Mouse (Mus musculus) liver (tissue): ENCODE data around the gene Dusp10.

Experiments
- DNase-seq: peaks from one replicate; pipeline ENCODE4 v3.0.0-alpha.2; 2020; ENCODE audit warnings: mixed read lengths

The Dusp10 gene

DNA sequence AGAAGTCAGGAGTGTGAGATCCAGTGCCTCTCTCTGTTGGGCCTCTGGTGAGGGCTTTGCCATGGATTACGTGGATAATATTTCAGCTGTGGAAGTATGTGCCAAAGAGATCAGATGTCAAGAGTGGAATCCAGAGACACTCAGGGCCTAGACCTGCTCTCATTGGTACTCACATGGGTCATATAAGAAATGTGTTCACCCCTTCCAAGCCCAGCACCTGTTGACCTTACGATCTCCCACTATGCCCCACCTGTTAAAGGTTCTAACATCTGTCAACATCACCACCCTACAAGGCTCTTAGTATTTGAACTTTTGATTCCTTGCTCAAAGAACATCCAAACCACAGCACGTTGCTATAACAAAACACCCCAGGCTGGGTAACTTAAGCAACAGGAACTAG lies 46.7 kb downstream of the Dusp10 start:
- no peak for DNase-seq

- no peak for DNase-seq
Observed at GRCm38 (mm10) chr1:184060381-184060780, 47.3 kb downstream of the Dusp10 start.

DNA sequence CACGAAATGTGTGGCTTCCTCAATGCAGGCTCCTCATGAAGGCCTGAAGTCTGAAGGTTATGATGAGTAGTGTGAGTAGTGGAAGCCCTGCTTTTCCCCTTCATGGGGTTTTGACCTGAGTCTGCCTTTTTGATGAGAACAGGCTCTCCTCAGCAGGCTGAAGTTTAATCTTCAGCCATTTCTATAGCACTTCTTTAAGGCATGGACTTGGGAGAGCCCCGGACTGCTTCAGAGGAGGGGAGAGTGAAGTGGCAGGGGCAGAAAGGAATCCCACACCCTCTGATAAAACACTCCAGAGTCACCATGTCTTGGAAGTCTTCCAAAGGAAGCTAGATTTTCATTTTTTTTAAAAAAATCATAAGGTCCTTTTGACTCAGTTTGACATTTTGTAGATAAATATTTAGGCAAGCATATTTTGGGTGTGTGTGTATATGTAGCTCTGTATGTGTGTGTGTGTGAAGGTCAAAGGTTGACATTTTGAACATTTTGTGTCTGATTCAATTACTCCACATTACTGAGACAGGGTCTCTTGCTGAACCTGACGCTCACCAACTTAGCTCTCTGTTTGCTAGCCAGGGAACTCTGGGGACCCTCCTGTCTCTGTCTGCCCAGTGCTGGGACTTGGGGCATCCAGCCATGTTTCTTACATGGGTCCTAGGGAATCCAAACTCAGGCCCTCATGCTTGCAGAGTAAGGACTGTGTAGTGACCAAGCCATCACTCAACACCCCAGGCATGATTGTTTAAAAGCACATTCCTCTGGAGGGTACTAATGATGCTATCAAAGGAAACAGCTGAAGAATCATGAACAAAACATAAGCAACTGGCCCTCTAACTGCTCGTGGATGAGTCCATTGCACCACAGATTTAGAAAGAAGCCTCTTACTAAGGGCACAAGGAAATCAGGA lies 48.0 kb downstream of the Dusp10 start:
- no peak for DNase-seq

DNA sequence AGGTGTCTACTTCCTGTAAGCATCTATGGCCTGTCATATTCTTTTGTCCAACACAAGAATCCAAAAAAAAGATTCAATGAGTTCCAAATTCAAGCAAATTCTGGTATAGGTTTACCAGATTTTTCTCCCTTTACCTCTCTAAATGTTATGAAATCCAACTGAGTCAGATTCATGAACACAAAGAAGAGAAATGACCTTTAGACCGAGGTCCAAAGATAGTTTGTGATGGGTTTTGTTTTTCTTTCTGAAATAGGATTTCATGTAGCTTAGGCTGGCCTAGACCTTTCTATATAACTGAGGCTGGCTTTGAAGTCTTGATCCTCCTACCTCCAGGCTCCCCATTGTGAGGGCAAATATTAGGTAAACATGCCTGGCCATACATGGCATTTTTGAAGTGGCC lies 48.8 kb downstream of the Dusp10 start:
- DNase-seq = no peak

DNA sequence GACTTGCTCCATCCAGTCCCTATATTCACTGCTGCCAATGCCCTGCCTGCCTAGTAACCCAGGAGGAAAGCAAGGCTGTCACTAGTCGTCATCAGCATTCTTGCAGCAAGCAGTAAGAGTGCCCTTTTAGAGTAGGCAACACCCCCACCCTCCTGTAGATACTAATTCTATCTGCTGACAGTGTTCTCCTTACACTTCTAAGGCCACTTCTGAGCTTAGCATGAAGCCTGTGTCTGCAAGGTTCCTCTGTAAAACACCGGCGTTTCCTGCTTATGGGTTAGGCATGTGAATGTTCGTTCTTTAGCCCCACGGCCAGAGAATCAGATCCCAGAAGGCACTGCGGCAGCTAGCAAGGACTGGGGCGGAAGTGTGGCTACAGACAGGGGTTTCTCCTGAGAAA lies 51.2 kb downstream of the Dusp10 start:
- DNase-seq = no peak

GRCm38 (mm10) chr1:184065589-184066361 lies 52.7 kb downstream of the Dusp10 start:
- no peak for DNase-seq

- no peak for DNase-seq
Observed at GRCm38 (mm10) chr1:184066460-184067287, 53.6 kb downstream of the Dusp10 start.

GRCm38 (mm10) chr1:184067704-184068558 lies 54.8 kb downstream of the Dusp10 start:
- DNase-seq = no peak

DNA sequence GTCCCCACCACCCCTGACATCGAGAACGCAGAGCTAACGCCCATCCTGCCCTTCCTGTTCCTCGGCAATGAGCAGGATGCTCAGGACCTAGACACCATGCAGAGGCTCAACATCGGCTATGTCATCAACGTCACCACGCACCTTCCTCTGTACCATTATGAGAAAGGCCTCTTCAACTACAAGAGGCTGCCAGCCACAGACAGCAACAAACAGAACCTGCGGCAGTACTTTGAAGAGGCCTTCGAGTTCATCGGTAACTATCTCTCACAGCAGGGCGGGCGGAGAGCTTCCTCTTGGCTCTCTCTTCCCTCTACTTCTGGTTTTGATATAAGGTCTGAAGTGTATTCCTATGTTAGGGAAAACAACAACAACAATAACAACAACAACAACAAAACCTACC lies 55.9 kb downstream of the Dusp10 start:
- no peak for DNase-seq

GRCm38 (mm10) chr1:184076065-184076464 lies 63.0 kb downstream of the Dusp10 start:
- no peak for DNase-seq

DNA sequence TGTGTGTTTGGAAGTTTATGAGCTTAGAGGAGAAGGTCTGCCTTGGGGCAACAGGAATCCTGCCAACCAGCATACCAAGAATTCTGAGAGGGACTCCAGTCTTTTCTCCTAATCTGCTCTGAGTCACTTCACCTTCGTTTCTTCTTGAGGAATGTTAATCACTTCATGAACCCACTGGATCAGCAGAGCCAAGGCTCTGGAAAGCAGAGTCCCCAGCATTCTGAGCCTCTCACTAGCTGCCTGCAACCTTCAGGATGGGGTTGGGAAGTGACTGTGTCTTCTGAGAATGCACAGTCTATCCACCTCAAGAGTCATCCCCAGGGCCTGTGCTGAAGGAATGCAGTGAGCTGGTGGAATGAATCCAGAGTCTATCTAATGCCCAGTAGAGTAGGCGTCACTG lies 63.7 kb downstream of the Dusp10 start:
- no peak for DNase-seq

DNA sequence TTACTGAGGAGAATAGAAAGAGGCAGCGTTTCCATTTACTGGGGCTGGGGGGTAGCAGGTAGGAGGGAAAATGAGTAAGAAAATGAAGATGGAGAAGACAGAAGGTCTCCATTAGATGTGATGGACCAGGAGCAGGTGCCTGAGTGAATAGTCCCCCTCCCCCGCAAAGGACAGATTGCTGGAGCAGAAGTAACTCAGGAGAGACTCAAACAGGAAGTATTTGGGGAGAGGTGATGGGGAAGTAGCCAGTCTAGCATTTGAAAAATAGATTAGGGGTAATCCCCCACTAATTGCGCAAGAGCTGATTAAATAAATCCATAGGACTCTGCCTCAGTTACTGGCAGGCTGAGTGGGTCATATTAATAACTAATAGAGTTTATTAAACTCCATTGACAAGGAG lies 66.2 kb downstream of the Dusp10 start:
- no peak for DNase-seq

GRCm38 (mm10) chr1:184082661-184083060 lies 69.6 kb downstream of the Dusp10 start:
- no peak for DNase-seq

DNA sequence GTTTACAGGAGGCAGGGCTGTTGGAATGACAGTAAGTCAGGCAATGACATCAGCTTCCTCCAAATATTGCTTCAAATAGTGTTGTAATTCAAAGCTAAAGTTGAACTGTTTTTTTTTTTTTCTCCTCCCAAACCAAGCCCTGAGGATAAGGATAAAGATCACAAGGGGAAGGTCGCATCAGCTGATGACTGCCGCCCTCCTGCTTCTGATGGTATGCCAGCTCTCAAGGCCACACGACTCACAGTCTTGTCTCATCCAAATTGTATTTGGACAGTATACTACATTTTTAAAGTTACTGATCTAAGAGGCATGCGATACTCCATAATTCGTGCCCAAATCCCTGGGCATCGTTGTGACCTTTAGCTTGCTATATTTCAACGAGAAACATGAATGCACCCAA lies 70.1 kb downstream of the Dusp10 start:
- no peak for DNase-seq

GRCm38 (mm10) chr1:184084961-184085360 lies 71.9 kb downstream of the Dusp10 start:
- DNase-seq = no peak

DNA sequence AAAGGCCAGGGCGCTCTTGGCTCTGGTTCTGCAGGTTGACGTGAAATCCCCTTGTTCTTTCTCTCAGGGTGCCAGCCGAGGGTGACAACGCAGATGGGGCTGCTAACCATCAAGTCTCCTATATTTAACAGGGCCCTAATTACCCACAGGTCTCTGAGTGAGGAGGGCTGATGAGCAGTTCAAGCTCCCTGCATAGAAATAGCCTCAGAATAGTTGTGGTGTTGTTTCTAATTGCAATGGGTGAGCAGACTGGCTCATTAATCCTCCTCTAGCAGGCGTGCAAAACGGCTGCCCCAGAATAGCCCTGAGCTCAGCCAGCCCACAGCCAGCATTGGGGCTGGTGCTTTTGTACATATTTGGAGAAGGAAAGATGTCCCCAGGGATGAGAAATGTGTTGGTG lies 77.4 kb downstream of the Dusp10 start:
- no peak for DNase-seq

DNA sequence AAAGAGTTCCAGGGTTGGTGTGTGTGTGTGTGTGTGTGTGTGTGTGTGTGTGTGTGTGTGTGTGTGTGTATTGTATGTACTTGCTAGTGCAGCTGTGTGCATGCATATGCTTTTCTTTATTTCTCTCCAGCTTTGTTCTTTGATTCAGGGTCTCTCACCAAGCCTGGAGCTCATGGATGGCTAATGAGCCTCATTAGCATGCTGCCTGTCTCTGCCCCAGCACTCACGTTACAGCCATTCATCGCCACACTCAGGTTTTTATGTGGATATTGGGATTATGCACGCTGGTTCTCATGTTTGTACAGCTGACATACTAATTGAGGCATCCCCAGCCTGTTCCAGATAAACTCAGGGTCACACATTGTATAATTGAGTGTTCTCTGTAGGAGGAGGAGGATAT lies 81.8 kb downstream of the Dusp10 start:
- DNase-seq = no peak

- no peak for DNase-seq
Observed at GRCm38 (mm10) chr1:184100414-184100813, 87.3 kb downstream of the Dusp10 start.

DNA sequence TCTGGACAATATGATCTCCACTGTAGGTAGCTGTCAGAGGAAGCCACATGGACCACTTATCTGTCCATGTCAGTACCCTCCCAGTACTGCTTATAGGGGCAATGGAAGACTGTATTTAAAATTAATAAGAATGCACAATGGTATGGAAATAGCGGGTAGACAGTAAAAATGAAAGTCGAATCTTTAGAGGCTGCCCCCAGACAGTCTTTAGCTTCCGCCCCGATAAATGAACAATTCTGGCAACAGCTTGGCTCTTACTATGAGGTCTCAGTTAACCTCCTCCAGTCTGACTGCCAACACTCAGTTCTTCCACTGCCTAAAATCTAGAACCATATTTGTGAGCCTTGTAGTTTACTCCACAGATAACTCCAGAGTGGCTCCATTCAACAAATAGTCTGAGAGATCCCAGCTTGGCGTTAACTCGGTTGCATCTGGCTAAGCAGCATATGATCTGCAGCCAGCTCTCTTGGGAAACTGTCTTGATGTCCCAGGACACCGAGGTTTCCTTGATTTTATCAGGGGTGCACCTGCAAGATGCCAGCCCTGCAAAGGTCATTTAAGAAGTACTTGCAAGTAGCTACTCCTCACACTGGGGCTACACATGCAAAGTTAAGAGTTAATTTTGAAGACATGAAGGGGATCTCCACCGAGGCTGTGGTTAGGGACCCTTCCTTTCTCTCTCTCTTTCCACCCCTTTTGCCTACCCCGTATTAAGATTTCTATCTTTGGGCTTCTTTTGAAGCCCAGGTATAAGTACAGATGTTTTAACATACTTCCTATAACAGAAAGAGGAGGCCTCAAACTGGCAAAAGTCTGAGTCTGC lies 88.0 kb downstream of the Dusp10 start:
- DNase-seq = no peak

DNA sequence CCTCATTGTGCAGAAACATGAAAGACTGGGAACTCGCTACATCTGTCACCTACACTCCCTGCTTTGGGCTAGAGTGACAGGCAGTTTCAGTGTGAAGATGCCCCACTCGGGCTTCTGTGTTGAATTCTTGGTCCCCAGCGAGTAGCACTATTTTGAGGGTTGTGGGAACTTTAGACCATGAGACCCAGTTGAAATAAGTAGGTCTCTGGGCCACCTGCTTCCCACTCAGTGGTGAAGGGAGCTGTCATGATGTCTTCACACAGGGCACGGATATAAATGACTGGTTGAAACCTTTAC lies 88.6 kb downstream of the Dusp10 start:
- DNase-seq = no peak

GRCm38 (mm10) chr1:184106832-184107231 lies 93.7 kb downstream of the Dusp10 start:
- no peak for DNase-seq

DNA sequence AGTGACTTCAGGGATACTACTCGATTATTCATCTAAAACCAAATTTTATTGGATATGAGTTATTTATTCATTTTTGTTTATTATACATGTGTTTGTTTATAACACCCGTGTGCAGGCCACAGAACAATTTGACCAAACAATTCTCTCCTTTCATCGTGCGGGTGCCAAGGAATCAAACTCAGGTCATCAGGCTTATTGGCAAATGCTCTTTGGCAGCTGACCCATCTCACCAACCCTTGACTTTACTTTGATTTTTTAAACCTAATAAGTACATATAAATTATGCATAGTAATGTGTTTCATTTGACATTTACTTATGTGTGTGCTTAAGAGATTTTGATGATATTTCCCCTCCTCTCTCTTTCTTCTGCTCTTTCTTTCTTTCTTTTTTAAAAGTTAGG lies 94.3 kb downstream of the Dusp10 start:
- DNase-seq = no peak
